Mouse (Mus musculus) heart, adult 2 months (tissue): Measurements from ENCODE around the gene Myocos. TPM values are rescaled to one million over a fixed set of nuclear protein-coding genes. Genes with fewer than 3 reads are reported as not detected.

Experiments
- DNase-seq, 2 experiments: peaks; one replicate each; pipeline ENCODE4 v3.0.0; 2021
- H3K27ac ChIP-seq: fragments of 200-600 bp; 2 replicates; pipeline ENCODE4 v1.8.1; 2022
- H3K27me3 ChIP-seq: fragments of 200-500 bp; 2 replicates; pipeline ENCODE4 v1.6.1; 2012; ENCODE audit warnings: mild to moderate bottlenecking, low read length, inconsistent platforms, mixed read lengths; ENCODE audit not compliant: control insufficient read depth, insufficient read depth
- H3K36me3 ChIP-seq: fragments of 200-500 bp; 2 replicates; pipeline ENCODE4 v1.6.1; 2012; ENCODE audit warnings: low read length, inconsistent platforms; ENCODE audit not compliant: control insufficient read depth, insufficient read depth
- H3K4me1 ChIP-seq: fragments of 200-500 bp; 2 replicates; pipeline ENCODE4 v1.6.1; 2011; ENCODE audit warnings: low read length; ENCODE audit not compliant: control insufficient read depth, insufficient read depth
- H3K4me3 ChIP-seq: fragments of 200-600 bp; 2 replicates; pipeline ENCODE4 v1.8.1; 2022
- H3K79me2 ChIP-seq: fragments of 200-500 bp; replicated peaks from 2 replicates; pipeline ENCODE4 v1.6.1; 2012; ENCODE audit warnings: mild to moderate bottlenecking, inconsistent platforms, low read length, moderate library complexity, mixed read lengths; ENCODE audit not compliant: control insufficient read depth, insufficient read depth
- H3K9ac ChIP-seq: fragments of 200-500 bp; 2 replicates; pipeline ENCODE4 v1.6.1; 2012; ENCODE audit warnings: low read depth, mild to moderate bottlenecking, control low read depth, inconsistent platforms, low read length, mixed read lengths
- CTCF ChIP-seq: fragments of 200-600 bp; IDR thresholded peaks from 2 replicates; pipeline ENCODE4 v1.8.1; 2022; ENCODE audit warnings: antibody characterized with exemption, mild to moderate bottlenecking, moderate library complexity
- EP300 ChIP-seq: fragments of 200-500 bp; IDR thresholded peaks from 2 replicates; pipeline ENCODE4 v1.6.1; 2011; ENCODE audit warnings: low read depth, low read length, control low read depth; ENCODE audit not compliant: insufficient read depth
- POLR2A ChIP-seq: fragments of 200-500 bp; IDR thresholded peaks from 2 replicates; pipeline ENCODE4 v1.6.1; 2011; ENCODE audit warnings: mild to moderate bottlenecking, low read depth, low read length, control low read depth; ENCODE audit not compliant: insufficient read depth
- WGBS: fragments of 180-500 bp; shearing (Covaris S2); methylation state at CpG from one replicate; pipeline ENCODE4 v1.1.7; 2018; 5-methylcytosine and 5-hydroxymethylcytosine counted together
- intact Hi-C: fragments of 180-260 bp; cut with DNase I; formaldehyde crosslinking; loops from one replicate; pipeline ENCODE4 v1.15.1; 2025
- long read RNA-seq: library from polyadenylated mRNA; stranded (forward); transcript quantifications from one replicate; pipeline ENCODE4 v2.0.0, GENCODE M21; 2021
- polyA plus RNA-seq: library from polyadenylated mRNA; depleted of rRNA; stranded (reverse); fragments of >200 nt; gene quantifications from 2 replicates; pipeline ENCODE4 v1.2.3, GENCODE M21; 2012; rRNA removed
- total RNA-seq, 2 experiments: library from RNA; stranded (reverse); gene quantifications; 2 replicates each; pipeline ENCODE4 v1.2.3; 2021

Gene Myocos
- not detected for total RNA-seq
- polyA plus RNA-seq = not detected in 2 replicates
- long read RNA-seq = 0 reads

- no peaks in the 10 kb centered on the region for H3K36me3 ChIP-seq
- H3K9ac ChIP-seq = no peak within 1 kb of the TSS
- no peak within 1 kb of the TSS for H3K27ac ChIP-seq
- H3K79me2 ChIP-seq = no peaks in the 10 kb centered on the region
- TF ChIP-seq EP300 = no peak
- no peak for TF ChIP-seq POLR2A
- TF ChIP-seq CTCF = no peak
- no peaks in the 10 kb centered on the region for H3K4me1 ChIP-seq
- intact Hi-C loops = no loop called here
- WGBS = 83% methylated on average over 7 of the region's 7 CpGs
- no peaks in the 10 kb centered on the region for H3K27me3 ChIP-seq
- DNase-seq = no peak
- no peak within 1 kb of the TSS for H3K4me3 ChIP-seq
Observed at GRCm38 (mm10) chr1:162658119-162658518, at the start of gene Myocos. TSS of gene Myocos (minus strand) at chr1:162658219.

DNA sequence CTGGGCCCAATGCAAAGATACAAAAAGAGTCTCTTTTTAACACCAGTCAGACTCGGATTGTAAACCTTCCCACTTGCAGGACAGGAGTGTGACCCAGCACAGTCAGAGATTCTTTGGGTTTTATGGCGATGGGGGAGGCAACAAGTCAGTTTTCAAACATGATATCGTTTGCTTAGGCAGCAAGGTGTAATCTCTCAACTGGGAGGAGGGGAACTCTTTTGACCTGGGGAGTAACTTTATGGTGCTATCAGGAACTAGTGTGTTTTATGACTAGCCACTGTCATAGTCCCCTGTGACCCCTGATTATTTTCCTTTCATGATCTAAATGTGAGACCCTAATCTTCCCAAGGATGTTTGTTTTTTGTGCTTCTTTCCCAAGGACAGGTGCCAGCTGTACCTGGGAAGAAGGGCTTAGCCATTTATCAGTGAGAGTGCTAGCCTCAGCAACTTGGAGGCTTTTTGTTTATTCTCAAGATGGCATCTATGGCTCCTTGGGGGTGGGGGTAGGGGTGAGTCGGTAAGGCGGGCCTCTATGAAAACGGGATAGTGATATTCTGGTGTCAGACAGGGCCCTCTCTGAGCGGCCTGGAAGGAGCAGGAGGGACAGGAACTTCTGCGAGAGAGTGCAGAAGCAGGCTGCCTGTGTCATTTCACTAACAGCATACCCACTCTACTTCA is 42.5 kb upstream of the Myocos start:
- no peak overlapping the region for H3K27ac ChIP-seq
- H3K27me3 ChIP-seq = no peaks in the 10 kb centered on the region
- 68% methylated on average over 8 of the region's 8 CpGs for WGBS
- TF ChIP-seq EP300 = no peak
- TF ChIP-seq POLR2A = no peak
- no peak for TF ChIP-seq CTCF
- no peak overlapping the region for H3K4me3 ChIP-seq
- peaks cover 7% of the 10 kb centered on the region for H3K36me3 ChIP-seq
- H3K9ac ChIP-seq = no peak overlapping the region
- no peaks in the 10 kb centered on the region for H3K79me2 ChIP-seq
- DNase-seq = no peak
- no peaks in the 10 kb centered on the region for H3K4me1 ChIP-seq
- intact Hi-C loops = no loop called here

DNA sequence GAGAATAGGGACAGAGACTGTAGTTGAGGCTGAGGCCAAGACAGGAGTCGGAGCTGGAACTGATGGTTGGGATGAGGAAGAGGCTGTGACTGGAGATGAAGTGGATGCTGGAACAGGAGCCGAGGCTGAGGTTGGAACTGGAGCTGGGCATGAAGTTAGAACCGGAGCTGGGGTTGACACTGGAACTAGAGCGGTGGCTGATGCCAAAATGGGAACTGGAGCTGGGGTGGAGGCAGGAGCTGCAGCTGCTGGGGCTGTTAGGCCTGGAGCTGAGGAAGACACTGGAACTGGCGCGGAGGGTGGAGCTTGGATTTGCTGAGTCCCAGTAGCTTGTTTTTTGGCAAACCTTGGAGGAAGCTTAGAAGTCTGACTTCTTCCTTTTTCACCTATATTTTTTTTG is 39.8 kb upstream of the Myocos start:
- no peak for TF ChIP-seq CTCF
- no peak for TF ChIP-seq EP300
- TF ChIP-seq POLR2A = no peak
- H3K4me1 ChIP-seq = no peaks in the 10 kb centered on the region
- no peak overlapping the region for H3K9ac ChIP-seq
- 78% methylated on average over 6 of the region's 6 CpGs for WGBS
- H3K27me3 ChIP-seq = no peaks in the 10 kb centered on the region
- no peaks in the 10 kb centered on the region for H3K79me2 ChIP-seq
- no peak overlapping the region for H3K4me3 ChIP-seq
- H3K27ac ChIP-seq = no peak overlapping the region
- H3K36me3 ChIP-seq = peaks cover 1% of the 10 kb centered on the region; the same call in 1 of the 2 replicates
- intact Hi-C loops = no loop called here
- DNase-seq = no peak

GRCm38 (mm10) chr1:162693721-162694120 is 35.7 kb upstream of the Myocos start:
- Histone ChIP-seq H3K4me3 (no peak overlapping the region), H3K79me2 (no peaks in the 10 kb centered on the region), H3K27ac (no peak overlapping the region), H3K36me3 (peaks cover 1% of the 10 kb centered on the region; the same call in 1 of the 2 replicates), H3K9ac (no peak overlapping the region), H3K27me3 (no peaks in the 10 kb centered on the region), H3K4me1 (no peaks in the 10 kb centered on the region)
- DNase-seq = no peak
- 63% methylated on average over 2 of the region's 2 CpGs for WGBS
- no peak for TF ChIP-seq CTCF
- intact Hi-C loops = no loop called here

- Histone ChIP-seq H3K4me1 (no peaks in the 10 kb centered on the region), H3K79me2 (no peaks in the 10 kb centered on the region), H3K27me3 (no peaks in the 10 kb centered on the region), H3K4me3 (no peak overlapping the region), H3K36me3 (no peaks in the 10 kb centered on the region; the same call in 1 of the 2 replicates), H3K27ac (no peak overlapping the region), H3K9ac (no peak overlapping the region)
- DNase-seq = no peak
- TF ChIP-seq POLR2A (no peak), EP300 (no peak), CTCF (no peak)
- WGBS = 5% methylated on average over 11 of the region's 11 CpGs
- intact Hi-C loops = loop anchor here (1.0 to 10.0 kb wide), 4 partner anchors 93 to 691 kb away; partner anchors contain the start of genes 4930558K02Rik and Vamp4
Observed at GRCm38 (mm10) chr1:162665486-162666174, 7.6 kb upstream of the Myocos start.

GRCm38 (mm10) chr1:162664826-162665475 is 6.9 kb upstream of the Myocos start:
- Histone ChIP-seq H3K27me3 (no peaks in the 10 kb centered on the region), H3K9ac (no peak overlapping the region), H3K79me2 (no peaks in the 10 kb centered on the region), H3K36me3 (no peaks in the 10 kb centered on the region), H3K27ac (no peak overlapping the region), H3K4me3 (no peak overlapping the region), H3K4me1 (no peaks in the 10 kb centered on the region)
- peak; percentile 93 for TF ChIP-seq EP300
- no peak for TF ChIP-seq POLR2A
- peak; percentile 83 for TF ChIP-seq CTCF
- 14% methylated on average over 10 of the region's 10 CpGs for WGBS
- DNase-seq = peak; percentile 67 to 70
- intact Hi-C loops = loop anchor here (1.0 to 10.0 kb wide), 4 partner anchors 93 to 690 kb away; partner anchors contain the start of genes 4930558K02Rik and Vamp4
